Comparison of ENCODE assay signal across 16 mouse cellular contexts in genomic region chr7:35651583-35652270, GRCm38 (mm10). TPM values are rescaled to one million over a fixed set of nuclear protein-coding genes. Genes with fewer than 3 reads are reported as not detected.
A peak's percentile ranks its signal among the peaks of the same experiment; 100 is the strongest.
DNase-seq lines count a peak whose midpoint lies in the region; ATAC-seq and TF ChIP-seq lines count a peak whose summit lies in the region.
"Had no signal": no experiment of that assay in that cellular context is flagged by ENCODE, and none has a peak within 500 bp of the region (broad histone marks: within the 10 kb centered on the region; RNA-seq: fewer than 3 reads in every experiment).

No protein-coding gene starts in this region.

- peak; percentile 25 for DNase-seq in thymus, postnatal 4 days
- DNase-seq in thymus, postnatal 10 days (ENCODE audit: low spot score in 2 of 2): no peak
- peak; percentile 16 for DNase-seq in c-Kit-positive CD71-positive TER-119-negative erythroid progenitor cells, embryonic 14.5 days (ENCODE audit: low read depth)
- no peak for DNase-seq in yolk sac, embryonic 10.5 days (ENCODE audit: low spot score)
- DNase-seq in layer of hippocampus, adult 9-10 months (ENCODE audit: low spot score): no peak
- DNase-seq: adrenal gland, postnatal 36 days; thymus, postnatal 25 days had no signal

- no peak overlapping the region for H3K9ac ChIP-seq in intestine, postnatal 0 days (ENCODE audit: low read depth, low read length)
- no peak overlapping the region for H3K9ac ChIP-seq in intestine, embryonic 15.5 days
- H3K9ac ChIP-seq: embryonic facial prominence, embryonic 13.5 days; kidney, embryonic 15.5 days; limb, embryonic 13.5 days; midbrain, embryonic 12.5 days; neural tube, embryonic 12.5 days had no signal

- H3K27ac ChIP-seq in intestine, postnatal 0 days (ENCODE audit: low read depth, low read length): no peak overlapping the region
- H3K27ac ChIP-seq in intestine, embryonic 15.5 days: no peak overlapping the region
- H3K27ac ChIP-seq: embryonic facial prominence, embryonic 13.5 days; kidney, embryonic 15.5 days; limb, embryonic 13.5 days; midbrain, embryonic 12.5 days; neural tube, embryonic 12.5 days had no signal

- WGBS in intestine, postnatal 0 days: 82% methylated on average over 10 of the region's 10 CpGs
- WGBS in intestine, embryonic 15.5 days: 86% methylated on average over 10 of the region's 10 CpGs

- no peak overlapping the region for H3K4me2 ChIP-seq in intestine, postnatal 0 days (replicated peaks; ENCODE audit: low read depth)
- no peak overlapping the region for H3K4me2 ChIP-seq in intestine, embryonic 15.5 days (replicated peaks)
- H3K4me2 ChIP-seq: embryonic facial prominence, embryonic 13.5 days; kidney, embryonic 15.5 days; limb, embryonic 13.5 days; midbrain, embryonic 12.5 days; neural tube, embryonic 12.5 days had no signal

- ATAC-seq in intestine, postnatal 0 days: no peak
- ATAC-seq in intestine, embryonic 15.5 days: no peak
- ATAC-seq: activated CD4-positive, CD25-positive, alpha-beta regulatory T cell, adult 4 months had no signal

- TF ChIP-seq CTCF in intestine, postnatal 0 days (IDR thresholded peaks at IDR 0.05; ENCODE audit: low read depth): peak; percentile 33; the same call in 1 of the 2 replicates

- no peaks in the 10 kb centered on the region for H3K27me3 ChIP-seq in intestine, postnatal 0 days (replicated peaks; ENCODE audit: control insufficient read depth, insufficient read depth, low read length)
- H3K27me3 ChIP-seq in intestine, embryonic 15.5 days (replicated peaks): no peaks in the 10 kb centered on the region
- H3K27me3 ChIP-seq: embryonic facial prominence, embryonic 13.5 days; kidney, embryonic 15.5 days; limb, embryonic 13.5 days; midbrain, embryonic 12.5 days; neural tube, embryonic 12.5 days had no signal

- H3K4me3 ChIP-seq in intestine, postnatal 0 days (ENCODE audit: low read depth, low read length): no peak overlapping the region
- no peak overlapping the region for H3K4me3 ChIP-seq in intestine, embryonic 15.5 days (replicated peaks)
- H3K4me3 ChIP-seq: embryonic facial prominence, embryonic 13.5 days; forebrain, embryonic 10.5 days; kidney, embryonic 15.5 days; limb, embryonic 13.5 days; midbrain, embryonic 12.5 days; neural tube, embryonic 12.5 days had no signal

- no peaks in the 10 kb centered on the region for H3K4me1 ChIP-seq in intestine, postnatal 0 days (replicated peaks; ENCODE audit: control insufficient read depth, insufficient read depth, low read length)
- no peaks in the 10 kb centered on the region for H3K4me1 ChIP-seq in intestine, embryonic 15.5 days (replicated peaks)
- H3K4me1 ChIP-seq: embryonic facial prominence, embryonic 13.5 days; kidney, embryonic 15.5 days; limb, embryonic 13.5 days; neural tube, embryonic 12.5 days had no signal

- no peaks in the 10 kb centered on the region for H3K9me3 ChIP-seq in intestine, postnatal 0 days (ENCODE audit: control insufficient read depth)
- H3K9me3 ChIP-seq in intestine, embryonic 15.5 days: no peaks in the 10 kb centered on the region
- H3K9me3 ChIP-seq: embryonic facial prominence, embryonic 13.5 days; kidney, embryonic 15.5 days; limb, embryonic 13.5 days; midbrain, embryonic 12.5 days had no signal

- no peaks in the 10 kb centered on the region for H3K36me3 ChIP-seq in intestine, postnatal 0 days (ENCODE audit: control insufficient read depth, insufficient read depth)
- no peaks in the 10 kb centered on the region for H3K36me3 ChIP-seq in intestine, embryonic 15.5 days
- H3K36me3 ChIP-seq: embryonic facial prominence, embryonic 13.5 days; forebrain, embryonic 10.5 days; kidney, embryonic 15.5 days; limb, embryonic 13.5 days; midbrain, embryonic 12.5 days; neural tube, embryonic 12.5 days had no signal

RNA-seq across cellular contexts. Expression of gene Pdcd5, which starts 4.4 kb away (rescaled TPM):
- 168 and 169 TPM in 2 replicates for polyA plus RNA-seq in intestine, postnatal 0 days (2015; fragmentation: Nextera tagmentation; extraction: Ambion mirVana)
- 193 and 197 TPM in 2 replicates for polyA plus RNA-seq in intestine, embryonic 15.5 days (2015; fragmentation: Nextera tagmentation; extraction: Ambion mirVana)

Comparison
In these comparisons a context has a peak if more than half of its experiments do, and no peak if none do; other contexts are left out.
1. DNase-seq: peak in thymus, postnatal 4 days (single experiment) and c-Kit-positive CD71-positive TER-119-negative erythroid progenitor cells, embryonic 14.5 days (single experiment); none in thymus, postnatal 10 days (0 of 2), yolk sac, embryonic 10.5 days (single experiment) and layer of hippocampus, adult 9-10 months (single experiment).